Mouse (Mus musculus) limb, embryonic 12.5 days (tissue): Measurements from ENCODE around the gene Kif24. TPM values are rescaled to one million over a fixed set of nuclear protein-coding genes. Genes with fewer than 3 reads are reported as not detected.

Source experiments
- ATAC-seq: fragments of 200-750 bp; cut with Nextera tagmentation; 2 replicates; pipeline ENCODE4 v1.8.0; 2017; ENCODE audit warnings: low read depth, moderate TSS enrichment; ENCODE audit not compliant: insufficient number of reproducible peaks, insufficient read depth, low FRiP score, low TSS enrichment
- H3K27ac ChIP-seq: fragments of 300-500 bp; sonication (generic); 2 replicates; pipeline ENCODE4 v1.5.1; 2016; ENCODE audit warnings: mild to moderate bottlenecking, moderate library complexity
- H3K27me3 ChIP-seq: fragments of 300-500 bp; sonication (generic); 2 replicates; pipeline ENCODE4 v1.6.1; 2016; ENCODE audit warnings: mild to moderate bottlenecking, moderate library complexity
- H3K36me3 ChIP-seq: fragments of 300-500 bp; sonication (generic); 2 replicates; pipeline ENCODE4 v1.6.1; 2016; ENCODE audit warnings: mild to moderate bottlenecking, moderate library complexity
- H3K4me1 ChIP-seq: fragments of 300-500 bp; sonication (generic); replicated peaks from 2 replicates; pipeline ENCODE4 v1.6.1; 2016
- H3K4me2 ChIP-seq: fragments of 300-500 bp; sonication (generic); 2 replicates; pipeline ENCODE4 v1.6.1; 2016; ENCODE audit warnings: mild to moderate bottlenecking, moderate library complexity
- H3K4me3 ChIP-seq: fragments of 300-500 bp; sonication (generic); replicated peaks from 2 replicates; pipeline ENCODE4 v1.5.1; 2016; ENCODE audit warnings: mild to moderate bottlenecking
- H3K9ac ChIP-seq: fragments of 300-500 bp; sonication (generic); replicated peaks from 2 replicates; pipeline ENCODE4 v1.6.1; 2016; ENCODE audit warnings: mild to moderate bottlenecking, moderate library complexity
- H3K9me3 ChIP-seq: fragments of 300-500 bp; sonication (generic); 2 replicates; pipeline ENCODE4 v1.6.1; 2016; ENCODE audit warnings: mild to moderate bottlenecking, moderate library complexity
- WGBS: fragments of 180-500 bp; shearing (Covaris S2); methylation state at CpG from one replicate; pipeline ENCODE4 v1.1.7; 2016; 5-methylcytosine and 5-hydroxymethylcytosine counted together
- polyA plus RNA-seq: library from polyadenylated mRNA; unstranded; fragments of >200 nt; fragmentation: Nextera tagmentation; extraction: Ambion mirVana; gene quantifications from 2 replicates; pipeline ENCODE4 v1.2.1, GENCODE M21; 2016

Kif24 gene
- 11.6 and 11.7 TPM in 2 replicates for polyA plus RNA-seq

GRCm38 (mm10) chr4:41464345-41465286 lies at the start of gene Kif24, which contains the start of gene Nudt2:
Gene Kif24, minus strand, starts transcription at chr4:41464887.
Gene Nudt2, plus strand, starts transcription at chr4:41465151.
- ATAC-seq, result peak; percentile 99
- peaks cover 15% of the 10 kb centered on the region for H3K4me1 ChIP-seq
- peak within 1 kb of the TSS; percentile 30 for H3K27ac ChIP-seq
- H3K36me3 ChIP-seq, result no peaks in the 10 kb centered on the region
- WGBS, result under 1% methylated on average over 70 of the region's 70 CpGs
- peak within 1 kb of the TSS; percentile 63 for H3K4me2 ChIP-seq
- no peaks in the 10 kb centered on the region for H3K9me3 ChIP-seq
- peak within 1 kb of the TSS; percentile 69 for H3K9ac ChIP-seq
- no peaks in the 10 kb centered on the region for H3K27me3 ChIP-seq
- peak within 1 kb of the TSS; percentile 64 for H3K4me3 ChIP-seq

GRCm38 (mm10) chr4:41513714-41514113 lies 49.0 kb upstream of the Kif24 start:
- H3K4me1 ChIP-seq, result peaks cover 13% of the 10 kb centered on the region
- no peak overlapping the region for H3K4me3 ChIP-seq
- ATAC-seq, result no peak
- H3K36me3 ChIP-seq, result no peaks in the 10 kb centered on the region
- 3% methylated on average over 8 of the region's 8 CpGs for WGBS
- no peak overlapping the region for H3K9ac ChIP-seq
- peak overlapping the region; percentile 22; the same call in 1 of the 2 replicates for H3K4me2 ChIP-seq
- H3K9me3 ChIP-seq, result no peaks in the 10 kb centered on the region
- peak overlapping the region; percentile 46; the same call in 1 of the 2 replicates for H3K27ac ChIP-seq
- H3K27me3 ChIP-seq, result peaks cover 27% of the 10 kb centered on the region

- no peaks in the 10 kb centered on the region for H3K36me3 ChIP-seq
- peak overlapping the region; percentile 46; the same call in 1 of the 2 replicates for H3K27ac ChIP-seq
- WGBS, result 23% methylated on average over 4 of the region's 4 CpGs
- no peak overlapping the region for H3K9ac ChIP-seq
- H3K4me1 ChIP-seq, result peaks cover 13% of the 10 kb centered on the region
- ATAC-seq, result no peak
- H3K9me3 ChIP-seq, result no peaks in the 10 kb centered on the region
- H3K27me3 ChIP-seq, result peaks cover 28% of the 10 kb centered on the region
- peak overlapping the region; percentile 22; the same call in 1 of the 2 replicates for H3K4me2 ChIP-seq
- H3K4me3 ChIP-seq, result no peak overlapping the region
Measured at GRCm38 (mm10) chr4:41513309-41513708, 48.6 kb upstream of the Kif24 start.

- Histone ChIP-seq H3K4me2 (peak overlapping the region; percentile 81), H3K4me1 (peaks cover 17% of the 10 kb centered on the region), H3K27ac (no peak overlapping the region), H3K9me3 (no peaks in the 10 kb centered on the region), H3K27me3 (peaks cover 35% of the 10 kb centered on the region), H3K4me3 (no peak overlapping the region), H3K36me3 (no peaks in the 10 kb centered on the region), H3K9ac (no peak overlapping the region)
- 46% methylated on average over 7 of the region's 7 CpGs for WGBS
- ATAC-seq, result no peak
Measured at GRCm38 (mm10) chr4:41507998-41508397, 43.3 kb upstream of the Kif24 start.

- H3K4me2 ChIP-seq, result peak overlapping the region; percentile 81
- peak overlapping the region; percentile 56 for H3K9ac ChIP-seq
- H3K27me3 ChIP-seq, result peaks cover 37% of the 10 kb centered on the region
- no peaks in the 10 kb centered on the region for H3K36me3 ChIP-seq
- WGBS, result 2% methylated on average over 22 of the region's 22 CpGs
- H3K27ac ChIP-seq, result peak overlapping the region; percentile 57; the same call in 1 of the 2 replicates
- no peaks in the 10 kb centered on the region for H3K9me3 ChIP-seq
- H3K4me3 ChIP-seq, result peak overlapping the region; percentile 50
- peaks cover 14% of the 10 kb centered on the region for H3K4me1 ChIP-seq
- ATAC-seq, result peak; percentile 0; the same call in 1 of the 2 replicates
Measured at GRCm38 (mm10) chr4:41507326-41507924, 42.7 kb upstream of the Kif24 start.

- Histone ChIP-seq H3K27me3 (peaks cover 40% of the 10 kb centered on the region), H3K4me2 (peak overlapping the region; percentile 81), H3K9me3 (no peaks in the 10 kb centered on the region), H3K9ac (peak overlapping the region; percentile 56), H3K27ac (peak overlapping the region; percentile 57), H3K4me1 (peaks cover 20% of the 10 kb centered on the region), H3K4me3 (peak overlapping the region; percentile 50), H3K36me3 (no peaks in the 10 kb centered on the region)
- WGBS, result 1% methylated on average over 29 of the region's 29 CpGs
- peak; percentile 73 for ATAC-seq
Measured at GRCm38 (mm10) chr4:41506906-41507305, 42.2 kb upstream of the Kif24 start.

GRCm38 (mm10) chr4:41506156-41506555 lies 41.5 kb upstream of the Kif24 start:
- H3K9ac ChIP-seq, result no peak overlapping the region
- no peak overlapping the region for H3K4me3 ChIP-seq
- peaks cover 24% of the 10 kb centered on the region for H3K4me1 ChIP-seq
- H3K4me2 ChIP-seq, result peak overlapping the region; percentile 81
- no peaks in the 10 kb centered on the region for H3K9me3 ChIP-seq
- peaks cover 48% of the 10 kb centered on the region for H3K27me3 ChIP-seq
- WGBS, result 9% methylated on average over 13 of the region's 13 CpGs
- no peak overlapping the region for H3K27ac ChIP-seq
- no peaks in the 10 kb centered on the region for H3K36me3 ChIP-seq
- ATAC-seq, result no peak

GRCm38 (mm10) chr4:41505131-41505551 lies 40.5 kb upstream of the Kif24 start:
- Histone ChIP-seq H3K4me1 (peaks cover 24% of the 10 kb centered on the region), H3K27me3 (peaks cover 58% of the 10 kb centered on the region), H3K4me2 (no peak overlapping the region), H3K4me3 (no peak overlapping the region), H3K9me3 (no peaks in the 10 kb centered on the region), H3K36me3 (no peaks in the 10 kb centered on the region), H3K9ac (no peak overlapping the region), H3K27ac (no peak overlapping the region)
- ATAC-seq, result no peak
- WGBS, result 51% methylated on average over 11 of the region's 11 CpGs

GRCm38 (mm10) chr4:41504325-41504724 lies 39.6 kb upstream of the Kif24 start:
- Histone ChIP-seq H3K9ac (no peak overlapping the region), H3K4me1 (peaks cover 24% of the 10 kb centered on the region)
- 78% methylated on average over 5 of the region's 5 CpGs for WGBS

GRCm38 (mm10) chr4:41502986-41503412 lies 38.3 kb upstream of the Kif24 start, which contains the start of gene AI464131:
Gene AI464131, minus strand, starts transcription at chr4:41503076.
- Histone ChIP-seq H3K4me2 (peak within 1 kb of the TSS; percentile 65), H3K27me3 (peaks cover 61% of the 10 kb centered on the region), H3K4me1 (peaks cover 38% of the 10 kb centered on the region), H3K4me3 (peak within 1 kb of the TSS; percentile 37), H3K9ac (peak within 1 kb of the TSS; percentile 45; the same call in 1 of the 2 replicates), H3K36me3 (no peaks in the 10 kb centered on the region), H3K9me3 (no peaks in the 10 kb centered on the region), H3K27ac (no peak within 1 kb of the TSS; the same call in 1 of the 2 replicates)
- WGBS, result 2% methylated on average over 18 of the region's 18 CpGs
- peak; percentile 86 for ATAC-seq

More at GRCm38 (mm10) chr4:41504325-41504724, 39.6 kb upstream of the Kif24 start:
- no peak for ATAC-seq
- Histone ChIP-seq H3K36me3 (no peaks in the 10 kb centered on the region), H3K27ac (no peak overlapping the region), H3K4me2 (no peak overlapping the region), H3K27me3 (peaks cover 61% of the 10 kb centered on the region), H3K9me3 (no peaks in the 10 kb centered on the region), H3K4me3 (no peak overlapping the region)
